Mouse (Mus musculus): ENCODE data around the gene Smc3.

DNA sequence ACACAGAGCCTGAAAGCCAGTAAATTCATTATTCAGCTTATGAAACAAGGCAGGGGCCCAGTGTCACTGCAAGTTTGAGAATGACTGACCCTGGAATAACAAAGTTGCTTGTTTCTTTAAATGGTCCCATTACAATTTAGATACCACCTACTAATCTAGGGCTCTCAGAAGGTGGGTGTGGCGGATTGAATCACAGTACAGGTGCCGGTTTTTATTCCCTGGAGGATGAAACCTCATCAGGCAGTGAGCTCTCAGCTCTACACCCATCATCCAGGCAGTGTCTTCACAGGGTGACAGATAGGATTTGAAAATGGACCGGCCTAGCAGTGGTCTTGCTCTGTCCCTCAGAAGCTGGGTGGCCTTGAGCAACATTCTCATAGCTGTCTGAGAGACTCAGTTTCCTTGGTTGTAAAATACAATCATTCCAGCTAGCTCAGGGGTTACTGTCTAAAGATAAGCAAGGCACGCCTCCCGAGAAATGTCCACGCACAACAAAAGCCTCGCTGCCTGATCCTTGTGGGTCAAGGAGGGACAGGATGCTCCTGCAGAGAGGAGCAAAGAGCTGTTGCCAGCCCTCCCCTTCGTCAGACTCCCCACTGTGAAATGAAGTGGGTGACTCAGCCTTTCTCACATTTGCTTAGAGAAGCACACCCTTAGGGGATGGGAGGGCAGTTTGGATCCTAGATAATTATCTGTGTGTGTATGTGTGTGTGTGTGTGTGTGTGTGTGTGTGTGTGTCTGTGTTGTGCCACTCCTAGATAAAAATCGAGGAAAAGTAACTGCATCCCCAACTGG is 74.1 kb downstream of the Smc3 start:
- TF ChIP-seq EP300 (IDR thresholded peaks at IDR 0.05; ENCODE audit: low read depth), result no peak
- TF ChIP-seq CTCF (IDR thresholded peaks at IDR 0.05; ENCODE audit: low read depth), result no peak

All from liver, postnatal 0 days (tissue).